Mouse (Mus musculus) midbrain, embryonic 13.5 days (tissue): ENCODE results near the gene Cd300ld3. TPM values are rescaled to one million over a fixed set of nuclear protein-coding genes. Genes with fewer than 3 reads are reported as not detected.
A peak's percentile ranks its signal among the peaks of the same experiment; 100 is the strongest.

Experiments
- ATAC-seq: fragments of 200-750 bp; cut with Nextera tagmentation; 2 replicates; pipeline ENCODE4 v1.8.0; 2017; ENCODE audit warnings: mild to moderate bottlenecking, moderate TSS enrichment, moderate library complexity
- H3K27ac ChIP-seq: fragments of 300-500 bp; sonication (generic); 2 replicates; pipeline ENCODE4 v1.5.1; 2015; ENCODE audit warnings: inconsistent platforms, mild to moderate bottlenecking, moderate library complexity
- H3K27me3 ChIP-seq: fragments of 300-500 bp; sonication (generic); 2 replicates; pipeline ENCODE4 v1.6.1; 2015; ENCODE audit warnings: mild to moderate bottlenecking, inconsistent platforms
- H3K36me3 ChIP-seq: fragments of 300-500 bp; sonication (generic); 2 replicates; pipeline ENCODE4 v1.6.1; 2015; ENCODE audit warnings: mild to moderate bottlenecking, inconsistent platforms
- H3K4me1 ChIP-seq: fragments of 300-500 bp; sonication (generic); replicated peaks from 2 replicates; pipeline ENCODE4 v1.6.1; 2015; ENCODE audit warnings: inconsistent platforms
- H3K4me2 ChIP-seq: fragments of 300-500 bp; sonication (generic); replicated peaks from 2 replicates; pipeline ENCODE4 v1.6.1; 2015; ENCODE audit warnings: moderate library complexity, mild to moderate bottlenecking, inconsistent platforms
- H3K4me3 ChIP-seq: fragments of 300-500 bp; sonication (generic); replicated peaks from 2 replicates; pipeline ENCODE4 v1.5.1; 2015; ENCODE audit warnings: mild to moderate bottlenecking, inconsistent platforms
- H3K9ac ChIP-seq: fragments of 300-500 bp; sonication (generic); replicated peaks from 2 replicates; pipeline ENCODE4 v1.6.1; 2015; ENCODE audit warnings: mild to moderate bottlenecking, inconsistent platforms
- H3K9me3 ChIP-seq: fragments of 300-500 bp; sonication (generic); 2 replicates; pipeline ENCODE4 v1.6.1; 2016; ENCODE audit warnings: mild to moderate bottlenecking, inconsistent platforms
- WGBS: fragments of 180-500 bp; shearing (Covaris S2); methylation state at CpG from one replicate; pipeline ENCODE4 v1.1.7; 2015; 5-methylcytosine and 5-hydroxymethylcytosine counted together
- polyA plus RNA-seq: library from polyadenylated mRNA; unstranded; fragments of >200 nt; fragmentation: Nextera tagmentation; extraction: Ambion mirVana; gene quantifications from 2 replicates; pipeline ENCODE4 v1.2.1, GENCODE M21; 2015

Cd300ld3 gene
- polyA plus RNA-seq = not detected in 2 replicates

DNA sequence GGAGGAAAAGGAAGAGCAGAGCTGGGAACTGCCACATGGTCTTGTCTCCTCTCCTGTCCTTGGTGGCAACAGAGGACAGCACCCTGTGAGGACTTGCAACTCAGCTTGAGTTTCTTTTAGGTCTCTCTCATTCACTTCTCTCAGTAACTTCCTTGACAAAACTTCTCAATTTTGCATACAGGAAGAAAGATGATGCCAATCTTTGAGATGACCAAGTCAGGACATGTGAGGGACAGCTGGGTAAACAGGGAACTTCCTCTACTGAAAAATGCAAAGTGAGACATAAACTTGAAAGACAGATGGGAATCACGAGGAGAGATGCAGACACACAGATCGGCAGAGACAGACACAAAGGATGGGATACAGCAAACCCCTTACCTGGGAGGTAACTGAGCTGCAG, at the start of gene Cd300ld3:
Gene Cd300ld3 (minus strand): TSS at position 151 of the 400 bp plus-strand sequence.
- no peaks in the 10 kb centered on the region for H3K36me3 ChIP-seq
- H3K27ac ChIP-seq = no peak within 1 kb of the TSS

DNA sequence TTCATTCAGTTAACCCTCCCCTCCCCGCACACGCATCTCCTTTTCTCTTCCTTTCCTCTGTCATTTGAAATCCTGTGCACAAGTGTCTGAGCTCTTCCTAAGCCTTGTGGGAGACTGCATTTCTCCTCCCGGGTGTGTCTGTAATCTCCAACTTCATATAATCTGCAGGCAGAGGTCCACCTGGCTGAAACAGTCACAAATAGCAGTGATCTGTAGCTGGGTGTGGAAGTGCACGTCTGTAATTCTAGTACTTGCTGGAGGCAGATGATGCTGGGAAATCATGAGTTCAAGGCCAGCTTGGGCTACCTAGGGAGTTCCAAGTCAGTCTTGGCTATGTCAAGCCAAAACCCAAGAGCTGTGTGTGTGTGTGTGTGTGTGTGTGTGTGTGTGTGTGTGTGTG, 43.9 kb upstream of the Cd300ld3 start:
- no peak for ATAC-seq
- Histone ChIP-seq H3K4me2 (peak overlapping the region; percentile 60), H3K4me3 (0 out of 2 replicates have a peak overlapping the region, but pooled peaks have one; percentile 32), H3K9ac (no peak overlapping the region), H3K27ac (no peak overlapping the region), H3K27me3 (peaks cover 31% of the 10 kb centered on the region), H3K9me3 (no peaks in the 10 kb centered on the region), H3K4me1 (peaks cover 11% of the 10 kb centered on the region), H3K36me3 (no peaks in the 10 kb centered on the region)
- 10% methylated on average over 4 of the region's 4 CpGs for WGBS

More for the DNA sequence above, at the start of gene Cd300ld3:
- Histone ChIP-seq H3K4me2 (no peak within 1 kb of the TSS), H3K9me3 (no peaks in the 10 kb centered on the region), H3K4me3 (no peak within 1 kb of the TSS), H3K9ac (no peak within 1 kb of the TSS), H3K4me1 (no peaks in the 10 kb centered on the region), H3K27me3 (0 out of 2 replicates have a peak, but pooled peaks cover 7% of the 10 kb centered on the region)
- WGBS = 78% methylated on average over 2 of the region's 2 CpGs
- no peak for ATAC-seq

GRCm38 (mm10) chr11:115091362-115091901, 43.2 kb upstream of the Cd300ld3 start, which contains the start of gene Rab37:
Rab37 (plus strand) TSS chr11:115091431.
- Histone ChIP-seq H3K36me3 (no peaks in the 10 kb centered on the region), H3K27ac (no peak within 1 kb of the TSS), H3K4me2 (peak within 1 kb of the TSS; percentile 60), H3K9me3 (no peaks in the 10 kb centered on the region), H3K4me3 (peak within 1 kb of the TSS; percentile 32), H3K4me1 (peaks cover 11% of the 10 kb centered on the region), H3K27me3 (peaks cover 31% of the 10 kb centered on the region), H3K9ac (peak within 1 kb of the TSS; percentile 34; the same call in 1 of the 2 replicates)
- 2% methylated on average over 36 of the region's 36 CpGs for WGBS
- ATAC-seq = no peak

GRCm38 (mm10) chr11:115089853-115090252, 41.6 kb upstream of the Cd300ld3 start:
- no peak overlapping the region for H3K4me2 ChIP-seq
- no peak for ATAC-seq
- no peaks in the 10 kb centered on the region for H3K9me3 ChIP-seq
- no peak overlapping the region for H3K27ac ChIP-seq
- H3K9ac ChIP-seq = no peak overlapping the region
- H3K27me3 ChIP-seq = peaks cover 34% of the 10 kb centered on the region
- 61% methylated on average over 6 of the region's 6 CpGs for WGBS
- H3K36me3 ChIP-seq = no peaks in the 10 kb centered on the region
- no peak overlapping the region for H3K4me3 ChIP-seq
- peaks cover 14% of the 10 kb centered on the region for H3K4me1 ChIP-seq

- H3K36me3 ChIP-seq = no peaks in the 10 kb centered on the region
- H3K9ac ChIP-seq = no peak overlapping the region
- no peak for ATAC-seq
- H3K4me1 ChIP-seq = peaks cover 19% of the 10 kb centered on the region
- no peak overlapping the region for H3K4me2 ChIP-seq
- H3K4me3 ChIP-seq = no peak overlapping the region
- peaks cover 31% of the 10 kb centered on the region for H3K27me3 ChIP-seq
- WGBS = 78% methylated on average over 7 of the region's 7 CpGs
- no peaks in the 10 kb centered on the region for H3K9me3 ChIP-seq
- H3K27ac ChIP-seq = no peak overlapping the region
Measured at GRCm38 (mm10) chr11:115086213-115086612, 38.0 kb upstream of the Cd300ld3 start.

DNA sequence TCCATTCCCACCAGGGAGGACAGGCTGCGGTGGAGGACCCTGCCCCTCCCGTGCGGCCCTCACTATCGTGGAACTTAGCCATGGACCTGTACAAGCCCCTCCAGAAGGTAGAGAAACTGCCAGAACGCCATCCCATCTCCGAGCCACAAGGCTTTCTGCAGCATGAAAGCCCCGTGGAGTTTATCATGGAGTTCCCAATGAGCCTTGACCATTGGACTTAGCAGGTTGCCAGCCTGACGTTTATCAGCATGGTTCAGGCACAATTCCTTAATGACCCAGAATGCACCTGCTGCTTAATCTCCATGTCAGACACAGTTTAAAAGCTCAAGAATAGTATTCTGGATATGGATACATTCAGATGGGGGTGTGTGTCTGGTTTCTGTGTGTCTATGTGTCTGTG, 36.9 kb upstream of the Cd300ld3 start:
- no peak for ATAC-seq
- peaks cover 20% of the 10 kb centered on the region; the same call in 1 of the 2 replicates for H3K27me3 ChIP-seq
- H3K27ac ChIP-seq = no peak overlapping the region
- no peak overlapping the region for H3K9ac ChIP-seq
- no peaks in the 10 kb centered on the region for H3K36me3 ChIP-seq
- H3K9me3 ChIP-seq = no peaks in the 10 kb centered on the region
- no peak overlapping the region for H3K4me3 ChIP-seq
- peaks cover 18% of the 10 kb centered on the region for H3K4me1 ChIP-seq
- 0 out of 2 replicates have a peak overlapping the region, but pooled peaks have one; percentile 13 for H3K4me2 ChIP-seq
- WGBS = 42% methylated on average over 8 of the region's 8 CpGs

DNA sequence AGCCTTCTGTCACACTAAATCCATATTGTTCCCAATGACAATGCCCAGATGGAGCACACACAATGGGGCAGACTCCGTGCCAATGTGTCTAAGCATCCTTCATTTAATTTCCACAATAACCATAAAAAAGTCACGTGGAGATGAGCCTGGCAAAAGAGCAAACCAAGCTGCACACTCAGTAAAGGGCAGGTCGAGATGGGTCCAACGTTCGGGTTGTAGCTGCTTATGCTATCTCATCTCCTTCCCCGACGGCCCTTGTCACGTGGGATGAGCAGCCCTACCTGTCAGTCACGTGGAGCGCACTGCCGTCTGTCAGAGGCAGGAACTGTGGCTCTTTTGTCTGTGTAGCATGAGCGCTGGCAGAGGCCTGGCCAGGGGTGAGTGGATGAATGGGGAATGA, 36.4 kb upstream of the Cd300ld3 start:
- peak; percentile 53; the same call in 1 of the 2 replicates for ATAC-seq
- 0 out of 2 replicates have a peak overlapping the region, but pooled peaks have one; percentile 13 for H3K4me2 ChIP-seq
- no peak overlapping the region for H3K4me3 ChIP-seq
- H3K9me3 ChIP-seq = no peaks in the 10 kb centered on the region
- 25% methylated on average over 12 of the region's 12 CpGs for WGBS
- peaks cover 20% of the 10 kb centered on the region; the same call in 1 of the 2 replicates for H3K27me3 ChIP-seq
- no peak overlapping the region for H3K27ac ChIP-seq
- H3K9ac ChIP-seq = no peak overlapping the region
- peaks cover 18% of the 10 kb centered on the region for H3K4me1 ChIP-seq
- H3K36me3 ChIP-seq = no peaks in the 10 kb centered on the region

GRCm38 (mm10) chr11:115083376-115084139, 35.3 kb upstream of the Cd300ld3 start:
- ATAC-seq = peak; percentile 60
- WGBS = 42% methylated on average over 18 of the region's 18 CpGs
- Histone ChIP-seq H3K9me3 (no peaks in the 10 kb centered on the region), H3K9ac (no peak overlapping the region), H3K4me1 (peaks cover 18% of the 10 kb centered on the region), H3K27ac (no peak overlapping the region), H3K36me3 (no peaks in the 10 kb centered on the region), H3K4me3 (no peak overlapping the region), H3K4me2 (no peak overlapping the region), H3K27me3 (peaks cover 18% of the 10 kb centered on the region; the same call in 1 of the 2 replicates)

DNA sequence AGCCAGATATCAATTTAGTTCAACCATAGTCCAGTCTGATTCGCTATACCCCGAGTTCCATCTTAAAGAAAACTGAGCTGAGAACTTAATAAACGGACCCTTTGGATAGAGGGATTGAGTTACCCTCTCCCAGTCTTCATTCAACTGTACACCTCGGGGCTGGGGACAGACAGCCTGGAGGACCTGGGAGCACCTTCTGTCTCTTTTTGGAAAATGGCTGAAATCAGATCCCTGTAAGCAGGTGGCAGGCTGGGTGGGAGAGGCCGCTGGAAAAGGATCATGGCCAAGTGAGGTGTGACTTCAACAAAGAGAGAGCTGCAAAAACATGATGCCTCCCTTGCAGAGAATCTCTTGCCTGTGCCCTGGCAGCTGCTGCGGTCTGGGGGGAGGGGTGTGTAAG, 34.0 kb upstream of the Cd300ld3 start:
- Histone ChIP-seq H3K36me3 (no peaks in the 10 kb centered on the region), H3K4me2 (no peak overlapping the region), H3K27me3 (peaks cover 18% of the 10 kb centered on the region; the same call in 1 of the 2 replicates), H3K27ac (no peak overlapping the region), H3K9me3 (no peaks in the 10 kb centered on the region), H3K9ac (no peak overlapping the region), H3K4me3 (no peak overlapping the region), H3K4me1 (peaks cover 18% of the 10 kb centered on the region)
- WGBS = 79% methylated on average over 6 of the region's 6 CpGs
- ATAC-seq = no peak

DNA sequence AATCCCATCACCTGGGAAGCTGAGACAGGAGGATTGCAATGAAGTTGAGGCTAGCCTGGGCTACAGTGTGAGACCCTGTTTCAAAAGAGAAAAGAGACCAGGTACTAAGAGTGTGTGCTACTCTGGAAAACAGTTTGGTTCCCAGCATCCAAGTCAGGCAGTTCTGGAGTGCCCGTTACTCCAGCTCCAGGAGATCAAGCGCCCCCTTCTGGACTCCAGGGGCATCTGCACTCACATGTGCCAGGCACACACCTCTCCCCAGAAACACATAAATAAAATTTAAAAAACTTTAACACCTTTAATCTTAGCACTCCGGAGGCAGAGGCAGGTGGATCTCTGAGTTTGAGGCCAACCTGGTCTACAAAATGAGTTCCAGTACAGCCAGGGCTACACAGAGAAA, 33.2 kb upstream of the Cd300ld3 start:
- H3K9me3 ChIP-seq = no peaks in the 10 kb centered on the region
- H3K27me3 ChIP-seq = peaks cover 18% of the 10 kb centered on the region; the same call in 1 of the 2 replicates
- no peak overlapping the region for H3K4me3 ChIP-seq
- H3K4me2 ChIP-seq = no peak overlapping the region
- 61% methylated on average over 3 of the region's 3 CpGs for WGBS
- H3K4me1 ChIP-seq = peaks cover 18% of the 10 kb centered on the region
- no peak overlapping the region for H3K27ac ChIP-seq
- H3K9ac ChIP-seq = no peak overlapping the region
- ATAC-seq = no peak
- H3K36me3 ChIP-seq = no peaks in the 10 kb centered on the region

- no peak overlapping the region for H3K4me3 ChIP-seq
- H3K4me1 ChIP-seq = peaks cover 18% of the 10 kb centered on the region
- H3K4me2 ChIP-seq = no peak overlapping the region
- no peaks in the 10 kb centered on the region for H3K9me3 ChIP-seq
- H3K36me3 ChIP-seq = no peaks in the 10 kb centered on the region
- H3K27ac ChIP-seq = no peak overlapping the region
- no peak for ATAC-seq
- 34% methylated on average over 13 of the region's 13 CpGs for WGBS
- H3K27me3 ChIP-seq = peaks cover 18% of the 10 kb centered on the region; the same call in 1 of the 2 replicates
- H3K9ac ChIP-seq = no peak overlapping the region
Measured at GRCm38 (mm10) chr11:115080886-115081285, 32.7 kb upstream of the Cd300ld3 start.

DNA sequence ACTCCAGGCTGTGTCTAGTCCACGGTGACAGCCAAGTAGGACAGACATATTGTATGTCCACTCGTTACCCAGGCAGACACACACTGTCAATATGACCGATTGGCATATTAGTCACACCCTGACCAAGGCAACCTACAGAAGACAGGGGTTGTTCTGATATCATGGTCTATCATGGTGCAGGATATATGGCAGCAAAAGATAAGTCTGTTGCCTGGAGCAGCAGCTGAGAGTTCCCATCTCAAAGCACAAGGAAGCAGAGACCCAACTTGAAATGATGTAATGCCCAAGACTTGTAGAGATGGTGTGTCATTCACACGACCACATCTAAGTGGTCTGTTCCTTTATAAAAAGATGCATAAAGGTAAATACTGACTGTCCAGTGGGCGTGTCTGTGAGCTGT, 30.5 kb upstream of the Cd300ld3 start:
- no peak for ATAC-seq
- whole genome bisulfite sequencing = 86% methylated on average over 5 of the region's 5 CpGs
- Histone ChIP-seq H3K4me3 (no peak overlapping the region), H3K9me3 (no peaks in the 10 kb centered on the region), H3K4me2 (no peak overlapping the region), H3K4me1 (peaks cover 3% of the 10 kb centered on the region), H3K27me3 (peaks cover 13% of the 10 kb centered on the region), H3K9ac (no peak overlapping the region), H3K36me3 (no peaks in the 10 kb centered on the region), H3K27ac (no peak overlapping the region)
